Mouse (Mus musculus) limb, embryonic 14.5 days (tissue): Measurements from ENCODE around the gene Bcor. TPM values are rescaled to one million over a fixed set of nuclear protein-coding genes. Genes with fewer than 3 reads are reported as not detected.

Experiments
- ATAC-seq: fragments of 200-750 bp; cut with Nextera tagmentation; 2 replicates; pipeline ENCODE4 v1.8.0; 2017; ENCODE audit warnings: low read depth, moderate number of reproducible peaks, moderate TSS enrichment; ENCODE audit not compliant: low FRiP score
- DNase-seq: peaks from one replicate; pipeline ENCODE4 v3.0.0-alpha.2; 2015; ENCODE audit warnings: low spot score
- H3K27ac ChIP-seq: fragments of 300-500 bp; sonication (generic); replicated peaks from 2 replicates; pipeline ENCODE4 v1.5.1; 2014; ENCODE audit warnings: low read depth, mild to moderate bottlenecking, low read length, moderate library complexity, mixed read lengths
- H3K27me3 ChIP-seq: fragments of 300-500 bp; sonication (generic); 2 replicates; pipeline ENCODE4 v1.6.1; 2014; ENCODE audit warnings: low read length, mixed read lengths; ENCODE audit not compliant: control insufficient read depth, insufficient read depth
- H3K36me3 ChIP-seq: fragments of 300-500 bp; sonication (generic); 2 replicates; pipeline ENCODE4 v1.6.1; 2014; ENCODE audit warnings: mild to moderate bottlenecking, low read length, moderate library complexity, mixed read lengths; ENCODE audit not compliant: control insufficient read depth, insufficient read depth
- H3K4me1 ChIP-seq: fragments of 300-500 bp; sonication (generic); 2 replicates; pipeline ENCODE4 v1.6.1; 2014; ENCODE audit warnings: antibody characterized with exemption, low read length, mixed read lengths; ENCODE audit not compliant: control insufficient read depth, insufficient read depth
- H3K4me2 ChIP-seq: fragments of 300-500 bp; sonication (generic); replicated peaks from 2 replicates; pipeline ENCODE4 v1.6.1; 2014; ENCODE audit warnings: low read depth, mild to moderate bottlenecking, low read length, moderate library complexity; ENCODE audit not compliant: severe bottlenecking
- H3K4me3 ChIP-seq: fragments of 300-500 bp; sonication (generic); replicated peaks from 2 replicates; pipeline ENCODE4 v1.5.1; 2014; ENCODE audit warnings: low read length
- H3K9ac ChIP-seq: fragments of 300-500 bp; sonication (generic); 2 replicates; pipeline ENCODE4 v1.6.1; 2014; ENCODE audit warnings: mild to moderate bottlenecking, low read depth, low read length, moderate library complexity; ENCODE audit not compliant: severe bottlenecking
- H3K9me3 ChIP-seq: fragments of 300-500 bp; sonication (generic); 2 replicates; pipeline ENCODE4 v1.6.1; 2016; ENCODE audit warnings: low read length; ENCODE audit not compliant: control insufficient read depth
- POLR2A ChIP-seq: fragments of 200-500 bp; IDR thresholded peaks from 2 replicates; pipeline ENCODE4 v1.8.0; 2012; ENCODE audit warnings: inconsistent platforms, mild to moderate bottlenecking, moderate library complexity, borderline replicate concordance; ENCODE audit not compliant: insufficient read depth, insufficient read length; ENCODE audit errors: extremely low read depth
- WGBS: fragments of 180-500 bp; shearing (Covaris S2); extraction: QIAGEN DNeasy Blood & Tissue Kit; methylation state at CpG from one replicate; pipeline ENCODE4 v1.1.7; 2014; 5-methylcytosine and 5-hydroxymethylcytosine counted together
- polyA plus RNA-seq, 2 experiments: library from polyadenylated mRNA; depleted of rRNA in 1 of 2; stranded (reverse) in 1 of 2; unstranded in 1 of 2; fragments of >200 nt; fragmentation: Nextera tagmentation in 1 of 2; extraction: Ambion mirVana in 1 of 2; gene quantifications; 2 replicates each; pipeline versions ENCODE4 v1.2.1 to v1.2.3; 2012 to 2014

The Bcor gene
- polyA plus RNA-seq, 2 experiments = 17.0 to 20.0 TPM

GRCm38 (mm10) chrX:12136261-12137101, 23.7 kb downstream of the Bcor start:
- H3K4me3 ChIP-seq = peak overlapping the region; percentile 37
- peaks cover 19% of the 10 kb centered on the region for H3K4me1 ChIP-seq
- peak overlapping the region; percentile 73 for H3K4me2 ChIP-seq
- peak overlapping the region; percentile 48; the same call in 1 of the 2 replicates for H3K27ac ChIP-seq
- 2% methylated on average over 41 of the region's 50 CpGs for WGBS
- H3K36me3 ChIP-seq = no peaks in the 10 kb centered on the region
- H3K9ac ChIP-seq = peak overlapping the region; percentile 41
- ATAC-seq = no peak
- H3K27me3 ChIP-seq = peaks cover 28% of the 10 kb centered on the region
- TF ChIP-seq POLR2A = no peak
- no peaks in the 10 kb centered on the region for H3K9me3 ChIP-seq
- DNase-seq = peak; percentile 17

GRCm38 (mm10) chrX:12135121-12136111, 24.7 kb downstream of the Bcor start:
- Histone ChIP-seq H3K4me2 (peak overlapping the region; percentile 73), H3K4me1 (peaks cover 25% of the 10 kb centered on the region), H3K36me3 (no peaks in the 10 kb centered on the region), H3K27me3 (peaks cover 28% of the 10 kb centered on the region), H3K27ac (peak overlapping the region; percentile 53), H3K9ac (peak overlapping the region; percentile 41), H3K4me3 (peak overlapping the region; percentile 37), H3K9me3 (no peaks in the 10 kb centered on the region)
- DNase-seq (peak; percentile 57), ATAC-seq (peak; percentile 36)
- 2% methylated on average over 44 of the region's 75 CpGs for WGBS
- TF ChIP-seq POLR2A = no peak

- TF ChIP-seq POLR2A = no peak
- Histone ChIP-seq H3K36me3 (no peaks in the 10 kb centered on the region), H3K4me3 (peak overlapping the region; percentile 37), H3K4me2 (peak overlapping the region; percentile 73), H3K27ac (peak overlapping the region; percentile 53; the same call in 1 of the 2 replicates), H3K27me3 (peaks cover 31% of the 10 kb centered on the region), H3K9ac (no peak overlapping the region), H3K4me1 (peaks cover 29% of the 10 kb centered on the region), H3K9me3 (no peaks in the 10 kb centered on the region)
- no peak for ATAC-seq
- WGBS = 4% methylated on average over 18 of the region's 19 CpGs
- DNase-seq = no peak
These were observed 25.6 kb downstream of the Bcor start for GRCm38 (mm10) chrX:12134541-12134940.

GRCm38 (mm10) chrX:12133836-12134431, 26.2 kb downstream of the Bcor start:
- WGBS = 7% methylated on average over 21 of the region's 21 CpGs
- peaks cover 34% of the 10 kb centered on the region for H3K27me3 ChIP-seq
- H3K36me3 ChIP-seq = no peaks in the 10 kb centered on the region
- H3K27ac ChIP-seq = no peak overlapping the region
- peak overlapping the region; percentile 38; the same call in 1 of the 2 replicates for H3K9ac ChIP-seq
- no peak for TF ChIP-seq POLR2A
- no peak for ATAC-seq
- H3K9me3 ChIP-seq = no peaks in the 10 kb centered on the region
- peak overlapping the region; percentile 26 for H3K4me3 ChIP-seq
- H3K4me1 ChIP-seq = peaks cover 33% of the 10 kb centered on the region
- H3K4me2 ChIP-seq = peak overlapping the region; percentile 73
- DNase-seq = no peak
